Mouse (Mus musculus): ENCODE results near the gene Hist1h1a. TPM values are rescaled to one million over a fixed set of nuclear protein-coding genes. Genes with fewer than 3 reads are reported as not detected.
A peak's percentile ranks its signal among the peaks of the same experiment; 100 is the strongest.
"Not testable (repeated sequence)": the region's sequence is repeated elsewhere in the genome, so short reads cannot be mapped to it uniquely, and the experiment has no call there.

Gene Hist1h1a
- polyA plus RNA-seq, 1 experiment from 2014 or later, result 2.7 TPM

- Histone ChIP-seq H3K4me1 (peaks cover 30% of the 10 kb centered on the region), H3K27ac (replicated peaks) (no peak overlapping the region), H3K27me3 (ENCODE audit: low read depth, poor library complexity, severe bottlenecking) (no peaks in the 10 kb centered on the region), H3K4me3 (no peak overlapping the region), H3K36me3 (no peaks in the 10 kb centered on the region), H3K9me3 (replicated peaks) (no peaks in the 10 kb centered on the region)
- WGBS, result 51% methylated on average over 5 of the region's 5 CpGs
- no peak for DNase-seq (ENCODE audit: low spot score)
These were observed 5.5 kb downstream of the Hist1h1a start for GRCm38 (mm10) chr13:23768834-23769397.

- peaks cover 23% of the 10 kb centered on the region for H3K4me1 ChIP-seq
- 93% methylated on average over 2 of the region's 2 CpGs for WGBS
- H3K9me3 ChIP-seq (replicated peaks); H3K27me3 ChIP-seq (ENCODE audit: low read depth, poor library complexity, severe bottlenecking); H3K36me3 ChIP-seq; DNase-seq (ENCODE audit: low spot score); H3K27ac ChIP-seq (replicated peaks); H3K4me3 ChIP-seq: not testable (repeated sequence)
These were observed 6.1 kb downstream of the Hist1h1a start, which contains the start of gene Trim38 for GRCm38 (mm10) chr13:23769613-23770012. Trim38 (plus strand) TSS chr13:23769913.

- DNase-seq (ENCODE audit: low spot score), result peak; percentile 73
- no peaks in the 10 kb centered on the region for H3K9me3 ChIP-seq (replicated peaks)
- H3K4me1 ChIP-seq, result peaks cover 17% of the 10 kb centered on the region
- peak overlapping the region; percentile 30 for H3K4me3 ChIP-seq
- no peaks in the 10 kb centered on the region for H3K36me3 ChIP-seq
- 21% methylated on average over 21 of the region's 21 CpGs for WGBS
- H3K27ac ChIP-seq (replicated peaks), result no peak overlapping the region
- H3K27me3 ChIP-seq (ENCODE audit: low read depth, poor library complexity, severe bottlenecking), result no peaks in the 10 kb centered on the region
These were observed 9.3 kb downstream of the Hist1h1a start for GRCm38 (mm10) chr13:23772561-23773313.

GRCm38 (mm10) chr13:23778339-23778738 is 14.9 kb downstream of the Hist1h1a start:
- no peaks in the 10 kb centered on the region for H3K9me3 ChIP-seq (replicated peaks)
- DNase-seq (ENCODE audit: low spot score), result no peak
- H3K36me3 ChIP-seq, result no peaks in the 10 kb centered on the region
- H3K4me1 ChIP-seq, result 0 out of 2 replicates have a peak, but pooled peaks cover under 1% of the 10 kb centered on the region
- no peaks in the 10 kb centered on the region for H3K27me3 ChIP-seq (ENCODE audit: low read depth, poor library complexity, severe bottlenecking)
- 91% methylated on average over 7 of the region's 7 CpGs for WGBS
- no peak overlapping the region for H3K27ac ChIP-seq (replicated peaks)
- H3K4me3 ChIP-seq, result no peak overlapping the region

- Histone ChIP-seq H3K36me3 (no peaks in the 10 kb centered on the region), H3K4me1 (no peaks in the 10 kb centered on the region), H3K27me3 (ENCODE audit: low read depth, poor library complexity, severe bottlenecking) (no peaks in the 10 kb centered on the region), H3K27ac (replicated peaks) (no peak overlapping the region), H3K4me3 (no peak overlapping the region), H3K9me3 (replicated peaks) (no peaks in the 10 kb centered on the region)
- 88% methylated on average over 4 of the region's 4 CpGs for WGBS
- no peak for DNase-seq (ENCODE audit: low spot score)
These were observed 15.6 kb downstream of the Hist1h1a start for GRCm38 (mm10) chr13:23779025-23779424.

- Histone ChIP-seq H3K4me1 (no peaks in the 10 kb centered on the region), H3K27ac (replicated peaks) (no peak overlapping the region), H3K9me3 (replicated peaks) (no peaks in the 10 kb centered on the region), H3K36me3 (no peaks in the 10 kb centered on the region), H3K4me3 (no peak overlapping the region), H3K27me3 (ENCODE audit: low read depth, poor library complexity, severe bottlenecking) (no peaks in the 10 kb centered on the region)
- DNase-seq (ENCODE audit: low spot score), result no peak
- WGBS, result 44% methylated on average over 2 of the region's 2 CpGs
These were observed 29.1 kb downstream of the Hist1h1a start for GRCm38 (mm10) chr13:23792520-23792919.

GRCm38 (mm10) chr13:23799405-23799804 is 35.9 kb downstream of the Hist1h1a start:
- H3K36me3 ChIP-seq, result no peaks in the 10 kb centered on the region
- no peak overlapping the region for H3K27ac ChIP-seq (replicated peaks)
- no peak overlapping the region for H3K4me3 ChIP-seq
- no peaks in the 10 kb centered on the region for H3K4me1 ChIP-seq
- 86% methylated on average over 5 of the region's 5 CpGs for WGBS
- H3K27me3 ChIP-seq (ENCODE audit: low read depth, poor library complexity, severe bottlenecking), result no peaks in the 10 kb centered on the region
- DNase-seq (ENCODE audit: low spot score), result no peak
- H3K9me3 ChIP-seq (replicated peaks), result no peaks in the 10 kb centered on the region

- Histone ChIP-seq H3K27me3 (ENCODE audit: low read depth, poor library complexity, severe bottlenecking) (no peaks in the 10 kb centered on the region), H3K36me3 (no peaks in the 10 kb centered on the region), H3K4me1 (no peaks in the 10 kb centered on the region), H3K4me3 (no peak overlapping the region), H3K9me3 (replicated peaks) (no peaks in the 10 kb centered on the region), H3K27ac (replicated peaks) (no peak overlapping the region)
- WGBS, result 72% methylated on average over 2 of the region's 2 CpGs
- DNase-seq (ENCODE audit: low spot score), result no peak
These were observed 41.1 kb downstream of the Hist1h1a start for GRCm38 (mm10) chr13:23804532-23804931.

GRCm38 (mm10) chr13:23806422-23807052 is 43.1 kb downstream of the Hist1h1a start, which contains the start of gene Slc17a2:
Slc17a2 (plus strand) TSS chr13:23806993.
- H3K36me3 ChIP-seq, result no peaks in the 10 kb centered on the region
- no peak within 1 kb of the TSS for H3K4me3 ChIP-seq
- 88% methylated on average over 15 of the region's 15 CpGs for WGBS
- H3K27ac ChIP-seq (replicated peaks), result no peak within 1 kb of the TSS
- H3K9me3 ChIP-seq (replicated peaks), result no peaks in the 10 kb centered on the region
- no peak for DNase-seq (ENCODE audit: low spot score)
- no peaks in the 10 kb centered on the region for H3K4me1 ChIP-seq
- H3K27me3 ChIP-seq (ENCODE audit: low read depth, poor library complexity, severe bottlenecking), result no peaks in the 10 kb centered on the region

Small RNA genes within 50 kb of the gene (microRNA-seq; reads per million reads assigned to microRNA genes)
- gene Gm44314, result not detected
- not detected for gene Gm44484

Other genes starting within 250 kb of the Hist1h1a start
- gene Hist1h4h, start 232.6 kb upstream of the Hist1h1a start, polyA plus RNA-seq (2016; fragmentation: Nextera tagmentation; extraction: Ambion mirVana), result 2.0 and 4.1 TPM in 2 replicates
- gene Hist1h2af, start 229.8 kb upstream of the Hist1h1a start, polyA plus RNA-seq (2016; fragmentation: Nextera tagmentation; extraction: Ambion mirVana), result 4.7 and 9.5 TPM in 2 replicates
- gene Hist1h3g, start 228.2 kb upstream of the Hist1h1a start, polyA plus RNA-seq (2016; fragmentation: Nextera tagmentation; extraction: Ambion mirVana), result 5.5 and 5.6 TPM in 2 replicates
- gene Hist1h2bh, start 220.3 kb upstream of the Hist1h1a start, polyA plus RNA-seq (2016; fragmentation: Nextera tagmentation; extraction: Ambion mirVana), result 1.00 and 1.0 TPM in 2 replicates
- 1.1 and 1.5 TPM in 2 replicates for gene Hist1h3f, start 219.6 kb upstream of the Hist1h1a start, polyA plus RNA-seq (2016; fragmentation: Nextera tagmentation; extraction: Ambion mirVana)
- gene Hist1h4f, start 212.0 kb upstream of the Hist1h1a start, polyA plus RNA-seq (2016; fragmentation: Nextera tagmentation; extraction: Ambion mirVana), result 1.7 TPM in 1 of 2 replicates, not detected in the other
- gene Hist1h1d, start 210.4 kb upstream of the Hist1h1a start, polyA plus RNA-seq (2016; fragmentation: Nextera tagmentation; extraction: Ambion mirVana), result 0.58 and 0.63 TPM in 2 replicates
- gene Hist1h3e, start 201.3 kb upstream of the Hist1h1a start, polyA plus RNA-seq (2016; fragmentation: Nextera tagmentation; extraction: Ambion mirVana), result 5.1 and 7.2 TPM in 2 replicates
- 85.6 and 104 TPM in 2 replicates for gene Hist1h2ae, start 192.4 kb upstream of the Hist1h1a start, polyA plus RNA-seq (2016; fragmentation: Nextera tagmentation; extraction: Ambion mirVana)
- gene Hist1h2bg, start 192.3 kb upstream of the Hist1h1a start, polyA plus RNA-seq (2016; fragmentation: Nextera tagmentation; extraction: Ambion mirVana), result 4.5 and 6.4 TPM in 2 replicates
- gene Hist1h2bf, start 189.5 kb upstream of the Hist1h1a start, polyA plus RNA-seq (2016; fragmentation: Nextera tagmentation; extraction: Ambion mirVana), result 3.8 TPM in 2 replicates
- 0.67 and 1.3 TPM in 2 replicates for gene Hist1h2ad, start 189.3 kb upstream of the Hist1h1a start, polyA plus RNA-seq (2016; fragmentation: Nextera tagmentation; extraction: Ambion mirVana)
- gene Hist1h3d, start 187.9 kb upstream of the Hist1h1a start, polyA plus RNA-seq (2016; fragmentation: Nextera tagmentation; extraction: Ambion mirVana), result 6.2 and 10.8 TPM in 2 replicates
- 95.1 and 103 TPM in 2 replicates for gene Hist1h4d, start 182.1 kb upstream of the Hist1h1a start, polyA plus RNA-seq (2016; fragmentation: Nextera tagmentation; extraction: Ambion mirVana)
- 3.1 and 3.2 TPM in 2 replicates for gene Hist1h2be, start 142.5 kb upstream of the Hist1h1a start, polyA plus RNA-seq (2016; fragmentation: Nextera tagmentation; extraction: Ambion mirVana)
- 18.0 and 22.4 TPM in 2 replicates for gene Hist1h1e, start 141.1 kb upstream of the Hist1h1a start, polyA plus RNA-seq (2016; fragmentation: Nextera tagmentation; extraction: Ambion mirVana)
- gene Hist1h2ac, start 79.7 kb upstream of the Hist1h1a start, polyA plus RNA-seq (2016; fragmentation: Nextera tagmentation; extraction: Ambion mirVana), result 1.3 TPM in 2 replicates
- 22.1 and 23.9 TPM in 2 replicates for gene Hist1h2bc, start 79.5 kb upstream of the Hist1h1a start, polyA plus RNA-seq (2016; fragmentation: Nextera tagmentation; extraction: Ambion mirVana)
- gene Hist1h1t, start 67.9 kb upstream of the Hist1h1a start, polyA plus RNA-seq (2016; fragmentation: Nextera tagmentation; extraction: Ambion mirVana), result not detected in 2 replicates
- 4.9 and 5.1 TPM in 2 replicates for gene Hist1h4c, start 65.2 kb upstream of the Hist1h1a start, polyA plus RNA-seq (2016; fragmentation: Nextera tagmentation; extraction: Ambion mirVana)
- 2.3 and 2.5 TPM in 2 replicates for gene Hfe, start 52.8 kb upstream of the Hist1h1a start, polyA plus RNA-seq (2016; fragmentation: Nextera tagmentation; extraction: Ambion mirVana)
- 8.8 and 9.5 TPM in 2 replicates for gene Hist1h1c, start 24.9 kb upstream of the Hist1h1a start, polyA plus RNA-seq (2016; fragmentation: Nextera tagmentation; extraction: Ambion mirVana)
- gene Hist1h3c, start 18.1 kb upstream of the Hist1h1a start, polyA plus RNA-seq (2016; fragmentation: Nextera tagmentation; extraction: Ambion mirVana), result 7.3 and 9.5 TPM in 2 replicates
- 2.3 and 2.4 TPM in 2 replicates for gene Hist1h2bb, start 16.9 kb upstream of the Hist1h1a start, polyA plus RNA-seq (2016; fragmentation: Nextera tagmentation; extraction: Ambion mirVana)
- 44.4 and 45.3 TPM in 2 replicates for gene Hist1h2ab, start 12.5 kb upstream of the Hist1h1a start, polyA plus RNA-seq (2016; fragmentation: Nextera tagmentation; extraction: Ambion mirVana)
- gene Hist1h3b, start 11.4 kb upstream of the Hist1h1a start, polyA plus RNA-seq (2016; fragmentation: Nextera tagmentation; extraction: Ambion mirVana), result 8.1 and 11.3 TPM in 2 replicates
- 4.9 and 6.9 TPM in 2 replicates for gene Hist1h4b, start 6.7 kb upstream of the Hist1h1a start, polyA plus RNA-seq (2016; fragmentation: Nextera tagmentation; extraction: Ambion mirVana)
- gene Hist1h4a, start 2.4 kb upstream of the Hist1h1a start, polyA plus RNA-seq (2016; fragmentation: Nextera tagmentation; extraction: Ambion mirVana), result 0.42 TPM in 1 of 2 replicates, not detected in the other
- gene Hist1h3a, start 1.3 kb upstream of the Hist1h1a start, polyA plus RNA-seq (2016; fragmentation: Nextera tagmentation; extraction: Ambion mirVana), result 3.6 and 3.9 TPM in 2 replicates
- 0.20 TPM in 1 of 2 replicates, not detected in the other for gene Trim38, start 6.2 kb downstream of the Hist1h1a start, polyA plus RNA-seq (2016; fragmentation: Nextera tagmentation; extraction: Ambion mirVana)
- gene Slc17a2, start 43.3 kb downstream of the Hist1h1a start, polyA plus RNA-seq (2016; fragmentation: Nextera tagmentation; extraction: Ambion mirVana), result not detected in 2 replicates
- not detected in 2 replicates for gene Slc17a3, start 75.8 kb downstream of the Hist1h1a start, polyA plus RNA-seq (2016; fragmentation: Nextera tagmentation; extraction: Ambion mirVana)
- gene Slc17a1, start 104.1 kb downstream of the Hist1h1a start, polyA plus RNA-seq (2016; fragmentation: Nextera tagmentation; extraction: Ambion mirVana), result not detected in 2 replicates
- gene Slc17a4, start 151.3 kb downstream of the Hist1h1a start, polyA plus RNA-seq (2016; fragmentation: Nextera tagmentation; extraction: Ambion mirVana), result not detected in 2 replicates
- gene Hist1h2ba, start 170.5 kb downstream of the Hist1h1a start, polyA plus RNA-seq (2016; fragmentation: Nextera tagmentation; extraction: Ambion mirVana), result not detected in 2 replicates
- not detected in 2 replicates for gene Hist1h2aa, start 170.8 kb downstream of the Hist1h1a start, polyA plus RNA-seq (2016; fragmentation: Nextera tagmentation; extraction: Ambion mirVana)
- 0.21 and 0.27 TPM in 2 replicates for gene Scgn, start 227.5 kb downstream of the Hist1h1a start, polyA plus RNA-seq (2016; fragmentation: Nextera tagmentation; extraction: Ambion mirVana)

Measured in midbrain, embryonic 10.5 days (tissue).